Mouse (Mus musculus): ENCODE data around the gene Nadk2. TPM values are rescaled to one million over a fixed set of nuclear protein-coding genes. Genes with fewer than 3 reads are reported as not detected.

Gene Nadk2
- total RNA-seq, 1 experiment, result 48.3 TPM

- TF ChIP-seq CHD2 (IDR thresholded peaks at IDR 0.05; ENCODE audit: low read depth, low read length) (no peak), ZC3H11A (IDR thresholded peaks at IDR 0.05; ENCODE audit: borderline replicate concordance, low read depth, low read length) (no peak), HCFC1 (IDR thresholded peaks at IDR 0.05; ENCODE audit: borderline replicate concordance, insufficient read depth, low read length) (no peak), MAFK (IDR thresholded peaks at IDR 0.05; ENCODE audit: insufficient read depth, low read depth, low read length) (no peak), ZNF384 (IDR thresholded peaks at IDR 0.05; ENCODE audit: low read depth, low read length) (no peak)
- Histone ChIP-seq H3K27ac (ENCODE audit: insufficient read depth, low read depth, low read length, poor library complexity, severe bottlenecking) (no peak overlapping the region), H3K4me1 (ENCODE audit: control insufficient read depth in 2 of 2, insufficient read depth in 2 of 2, low read length in 2 of 2, poor library complexity in 1 of 2) (no peaks in the 10 kb centered on the region), H3K4me3 (ENCODE audit: insufficient read depth in 1 of 2, low read depth in 1 of 2, low read length in 2 of 2, poor library complexity in 1 of 2, severe bottlenecking in 1 of 2) (no peak overlapping the region), H3K9ac (ENCODE audit: insufficient read depth, low read depth, low read length, poor library complexity, severe bottlenecking) (no peak overlapping the region), H3K9me3 (ENCODE audit: control insufficient read depth, insufficient read depth, low read depth, low read length) (no peaks in the 10 kb centered on the region), H3K36me3 (ENCODE audit: control insufficient read depth, insufficient read depth, low read length, poor library complexity, severe bottlenecking) (peaks cover 21% of the 10 kb centered on the region)
- in situ Hi-C loops (cut with MboI; ENCODE audit: low sequenced_read_pairs in 2 of 2, unreplicated experiment in 2 of 2), result no loop called here
- DNase-seq (ENCODE audit: low read depth, low spot score), result no peak
These were observed 43.5 kb downstream of the Nadk2 start for GRCm38 (mm10) chr15:9114599-9114998.

GRCm38 (mm10) chr15:9118852-9119251 lies 47.8 kb downstream of the Nadk2 start:
- peaks cover 33% of the 10 kb centered on the region for H3K36me3 ChIP-seq (ENCODE audit: control insufficient read depth, insufficient read depth, low read length, poor library complexity, severe bottlenecking)
- in situ Hi-C loops (cut with MboI; ENCODE audit: low sequenced_read_pairs in 2 of 2, unreplicated experiment in 2 of 2), result no loop called here
- H3K9ac ChIP-seq (ENCODE audit: insufficient read depth, low read depth, low read length, poor library complexity, severe bottlenecking), result no peak overlapping the region
- TF ChIP-seq HCFC1 (IDR thresholded peaks at IDR 0.05; ENCODE audit: borderline replicate concordance, insufficient read depth, low read length) (no peak), CHD2 (IDR thresholded peaks at IDR 0.05; ENCODE audit: low read depth, low read length) (no peak), ZC3H11A (IDR thresholded peaks at IDR 0.05; ENCODE audit: borderline replicate concordance, low read depth, low read length) (no peak), ZNF384 (IDR thresholded peaks at IDR 0.05; ENCODE audit: low read depth, low read length) (no peak), MAFK (IDR thresholded peaks at IDR 0.05; ENCODE audit: insufficient read depth, low read depth, low read length) (no peak)
- no peaks in the 10 kb centered on the region for H3K9me3 ChIP-seq (ENCODE audit: control insufficient read depth, insufficient read depth, low read depth, low read length)
- no peaks in the 10 kb centered on the region for H3K4me1 ChIP-seq (ENCODE audit: control insufficient read depth in 2 of 2, insufficient read depth in 2 of 2, low read length in 2 of 2, poor library complexity in 1 of 2)
- H3K4me3 ChIP-seq (ENCODE audit: insufficient read depth in 1 of 2, low read depth in 1 of 2, low read length in 2 of 2, poor library complexity in 1 of 2, severe bottlenecking in 1 of 2), result no peak overlapping the region
- H3K27ac ChIP-seq (ENCODE audit: insufficient read depth, low read depth, low read length, poor library complexity, severe bottlenecking), result no peak overlapping the region
- DNase-seq (ENCODE audit: low read depth, low spot score), result no peak

GRCm38 (mm10) chr15:9120081-9120480 lies 49.0 kb downstream of the Nadk2 start:
- Histone ChIP-seq H3K4me1 (ENCODE audit: control insufficient read depth in 2 of 2, insufficient read depth in 2 of 2, low read length in 2 of 2, poor library complexity in 1 of 2) (peaks cover 0 to 2% of the 10 kb centered on the region in 2 experiments; a peak in 1 of 4 replicates), H3K36me3 (ENCODE audit: control insufficient read depth, insufficient read depth, low read length, poor library complexity, severe bottlenecking) (peaks cover 29% of the 10 kb centered on the region), H3K27ac (ENCODE audit: insufficient read depth, low read depth, low read length, poor library complexity, severe bottlenecking) (no peak overlapping the region), H3K9me3 (ENCODE audit: control insufficient read depth, insufficient read depth, low read depth, low read length) (no peaks in the 10 kb centered on the region), H3K9ac (ENCODE audit: insufficient read depth, low read depth, low read length, poor library complexity, severe bottlenecking) (no peak overlapping the region), H3K4me3 (ENCODE audit: insufficient read depth in 1 of 2, low read depth in 1 of 2, low read length in 2 of 2, poor library complexity in 1 of 2, severe bottlenecking in 1 of 2) (no peak overlapping the region)
- no peak for TF ChIP-seq CHD2 (IDR thresholded peaks at IDR 0.05; ENCODE audit: low read depth, low read length)
- TF ChIP-seq ZC3H11A (IDR thresholded peaks at IDR 0.05; ENCODE audit: borderline replicate concordance, low read depth, low read length), result peak; percentile 93
- no peak for TF ChIP-seq ZNF384 (IDR thresholded peaks at IDR 0.05; ENCODE audit: low read depth, low read length)
- no peak for TF ChIP-seq HCFC1 (IDR thresholded peaks at IDR 0.05; ENCODE audit: borderline replicate concordance, insufficient read depth, low read length)
- no peak for TF ChIP-seq MAFK (IDR thresholded peaks at IDR 0.05; ENCODE audit: insufficient read depth, low read depth, low read length)
- in situ Hi-C loops (cut with MboI; ENCODE audit: low sequenced_read_pairs in 2 of 2, unreplicated experiment in 2 of 2), result no loop called here
- peak; percentile 39 for DNase-seq (ENCODE audit: low read depth, low spot score)

DNA sequence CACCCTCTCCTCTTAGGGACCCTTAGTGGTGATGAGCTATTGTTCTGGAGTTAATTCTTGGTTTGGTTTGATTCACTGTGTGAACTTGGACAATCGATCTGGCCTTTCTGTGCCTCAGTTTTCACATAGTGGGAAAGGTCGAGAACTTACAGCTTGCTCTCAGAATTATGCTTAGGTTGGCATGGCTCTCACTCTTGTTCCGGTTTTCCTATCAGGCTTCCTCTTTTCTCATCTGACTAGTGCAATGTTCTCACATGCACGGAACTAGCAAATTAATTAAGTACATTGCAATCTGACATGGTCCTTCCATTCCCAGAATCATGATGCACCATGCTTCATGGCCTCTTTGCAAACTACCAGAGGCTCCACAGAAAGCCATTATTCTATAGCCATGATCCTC lies 51.9 kb downstream of the Nadk2 start:
- peaks cover 39% of the 10 kb centered on the region for H3K36me3 ChIP-seq (ENCODE audit: control insufficient read depth, insufficient read depth, low read length, poor library complexity, severe bottlenecking)
- H3K4me3 ChIP-seq (ENCODE audit: insufficient read depth in 1 of 2, low read depth in 1 of 2, low read length in 2 of 2, poor library complexity in 1 of 2, severe bottlenecking in 1 of 2), result no peak overlapping the region
- H3K27ac ChIP-seq (ENCODE audit: insufficient read depth, low read depth, low read length, poor library complexity, severe bottlenecking), result no peak overlapping the region
- peaks cover 0 to 2% of the 10 kb centered on the region in 2 experiments; a peak in 1 of 4 replicates for H3K4me1 ChIP-seq (ENCODE audit: control insufficient read depth in 2 of 2, insufficient read depth in 2 of 2, low read length in 2 of 2, poor library complexity in 1 of 2)
- in situ Hi-C loops (cut with MboI; ENCODE audit: low sequenced_read_pairs in 2 of 2, unreplicated experiment in 2 of 2), result no loop called here
- H3K9ac ChIP-seq (ENCODE audit: insufficient read depth, low read depth, low read length, poor library complexity, severe bottlenecking), result no peak overlapping the region
- DNase-seq (ENCODE audit: low read depth, low spot score), result no peak
- no peaks in the 10 kb centered on the region for H3K9me3 ChIP-seq (ENCODE audit: control insufficient read depth, insufficient read depth, low read depth, low read length)
- TF ChIP-seq HCFC1 (IDR thresholded peaks at IDR 0.05; ENCODE audit: borderline replicate concordance, insufficient read depth, low read length), result no peak
- TF ChIP-seq ZNF384 (IDR thresholded peaks at IDR 0.05; ENCODE audit: low read depth, low read length), result no peak
- TF ChIP-seq MAFK (IDR thresholded peaks at IDR 0.05; ENCODE audit: insufficient read depth, low read depth, low read length), result no peak
- no peak for TF ChIP-seq ZC3H11A (IDR thresholded peaks at IDR 0.05; ENCODE audit: borderline replicate concordance, low read depth, low read length)
- no peak for TF ChIP-seq CHD2 (IDR thresholded peaks at IDR 0.05; ENCODE audit: low read depth, low read length)

Measured in ES-E14 (cell line).